Mouse (Mus musculus) testis, postnatal 14 days (tissue): Measurements from ENCODE around the gene Slc25a36.

ENCODE experiments used
- DNase-seq: peaks from one replicate; pipeline ENCODE4 v3.0.0; 2021; ENCODE audit warnings: low spot score

Gene Slc25a36

GRCm38 (mm10) chr9:97111506-97111905, 549 bp upstream of the Slc25a36 start:
- no peak for DNase-seq

- no peak for DNase-seq
These were observed 4.3 kb downstream of the Slc25a36 start for GRCm38 (mm10) chr9:97106481-97107160.

- no peak for DNase-seq
These were observed 5.5 kb downstream of the Slc25a36 start for GRCm38 (mm10) chr9:97105400-97105985.

GRCm38 (mm10) chr9:97103376-97104061, 7.4 kb downstream of the Slc25a36 start:
- no peak for DNase-seq

DNA sequence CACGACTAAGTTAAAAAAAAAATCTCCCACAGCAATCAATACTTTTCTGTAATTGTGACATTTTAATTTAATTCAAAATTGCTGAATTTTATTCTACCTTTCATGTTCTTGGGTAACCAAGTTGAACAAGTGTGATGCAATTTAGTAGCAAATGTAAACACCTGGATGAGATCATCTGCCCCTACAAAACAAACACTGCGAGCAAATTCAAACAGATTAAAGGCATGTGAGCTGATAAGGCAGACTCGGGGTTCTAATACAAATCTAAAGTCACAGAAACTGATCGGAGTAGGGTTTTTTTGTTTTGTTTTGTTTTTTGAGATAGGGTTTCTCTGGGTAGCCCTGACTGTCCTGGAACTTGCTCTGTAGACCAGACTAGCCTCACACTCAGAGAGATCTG, 12.0 kb downstream of the Slc25a36 start:
- DNase-seq: no peak

DNA sequence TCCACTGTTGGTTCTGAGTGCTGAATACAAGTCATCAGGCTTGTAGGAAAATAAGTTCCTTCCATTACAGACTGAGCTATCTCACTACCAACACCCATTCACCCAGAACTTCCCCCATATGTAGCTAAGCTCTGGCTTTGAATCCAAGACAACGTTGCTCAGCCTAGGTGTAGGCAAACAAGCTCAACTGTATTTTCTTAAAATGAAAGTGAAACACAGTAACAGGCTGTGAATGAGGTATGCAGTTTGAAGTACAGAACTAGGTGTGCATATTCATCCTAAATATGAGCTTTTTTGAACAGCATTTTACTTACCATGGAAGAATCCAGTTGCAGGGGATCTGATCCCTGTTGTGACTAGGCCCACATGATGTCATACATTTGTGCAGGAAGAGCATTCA, 14.8 kb downstream of the Slc25a36 start:
- no peak for DNase-seq

DNA sequence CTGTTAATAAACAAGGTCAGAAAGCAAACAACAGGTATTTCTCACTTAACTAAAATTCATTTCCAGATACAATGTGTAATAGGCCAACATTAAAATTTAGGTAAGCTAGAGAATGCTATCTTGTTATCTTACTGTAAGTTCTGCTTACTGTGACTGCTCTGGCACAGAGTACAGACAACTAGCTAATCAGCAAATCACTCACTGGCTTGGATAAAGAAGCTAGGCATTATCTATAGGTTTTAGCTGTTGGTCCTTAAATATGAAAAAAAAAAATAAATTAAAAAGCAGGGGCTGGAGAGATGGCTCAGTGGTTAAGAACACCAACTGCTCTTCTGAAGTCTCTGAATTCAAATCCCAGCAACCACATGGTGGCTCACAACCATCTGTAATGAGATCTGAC, 23.1 kb downstream of the Slc25a36 start:
- no peak for DNase-seq

DNA sequence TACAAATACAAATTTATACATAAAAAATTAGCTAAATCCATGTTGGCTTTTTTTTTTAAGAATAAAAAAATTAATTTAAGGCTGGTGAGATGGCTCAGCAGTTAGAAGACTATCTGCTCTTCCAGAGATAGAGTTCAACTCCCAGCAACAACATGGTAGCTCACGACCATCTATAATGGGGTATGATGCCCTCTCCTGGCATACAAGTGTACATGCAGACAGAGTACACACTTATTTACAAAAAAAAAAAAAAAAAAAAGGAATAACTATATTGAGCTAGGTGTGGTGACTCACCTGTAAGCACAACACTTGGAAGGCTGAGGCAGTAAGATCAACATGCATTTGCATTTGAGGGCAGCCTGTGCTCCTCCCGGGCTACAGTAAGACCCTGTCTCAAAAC, 26.3 kb downstream of the Slc25a36 start:
- no peak for DNase-seq

GRCm38 (mm10) chr9:97081106-97081862, 29.7 kb downstream of the Slc25a36 start:
- DNase-seq: no peak

DNA sequence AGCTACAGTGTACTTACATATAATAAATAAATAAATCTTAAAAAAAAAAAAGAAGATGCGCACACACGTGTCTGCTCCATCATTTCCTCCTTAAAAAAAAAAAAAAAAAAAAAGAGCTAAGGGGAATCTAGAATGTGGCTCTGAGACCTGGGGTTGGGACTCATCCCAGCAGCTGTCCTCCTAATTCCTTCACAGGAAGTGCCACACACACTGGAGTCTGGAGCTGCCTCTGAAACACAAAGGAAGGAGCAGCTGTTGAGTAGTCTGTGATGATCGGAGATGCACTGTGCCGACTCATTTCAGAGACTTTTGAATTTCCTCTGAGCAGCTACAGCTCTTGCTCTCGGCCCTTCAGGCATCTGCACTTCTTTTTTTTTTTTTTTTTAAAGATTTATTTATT, 41.0 kb downstream of the Slc25a36 start:
- no peak for DNase-seq

- no peak for DNase-seq
These were observed 41.5 kb downstream of the Slc25a36 start for GRCm38 (mm10) chr9:97069466-97069865.

DNA sequence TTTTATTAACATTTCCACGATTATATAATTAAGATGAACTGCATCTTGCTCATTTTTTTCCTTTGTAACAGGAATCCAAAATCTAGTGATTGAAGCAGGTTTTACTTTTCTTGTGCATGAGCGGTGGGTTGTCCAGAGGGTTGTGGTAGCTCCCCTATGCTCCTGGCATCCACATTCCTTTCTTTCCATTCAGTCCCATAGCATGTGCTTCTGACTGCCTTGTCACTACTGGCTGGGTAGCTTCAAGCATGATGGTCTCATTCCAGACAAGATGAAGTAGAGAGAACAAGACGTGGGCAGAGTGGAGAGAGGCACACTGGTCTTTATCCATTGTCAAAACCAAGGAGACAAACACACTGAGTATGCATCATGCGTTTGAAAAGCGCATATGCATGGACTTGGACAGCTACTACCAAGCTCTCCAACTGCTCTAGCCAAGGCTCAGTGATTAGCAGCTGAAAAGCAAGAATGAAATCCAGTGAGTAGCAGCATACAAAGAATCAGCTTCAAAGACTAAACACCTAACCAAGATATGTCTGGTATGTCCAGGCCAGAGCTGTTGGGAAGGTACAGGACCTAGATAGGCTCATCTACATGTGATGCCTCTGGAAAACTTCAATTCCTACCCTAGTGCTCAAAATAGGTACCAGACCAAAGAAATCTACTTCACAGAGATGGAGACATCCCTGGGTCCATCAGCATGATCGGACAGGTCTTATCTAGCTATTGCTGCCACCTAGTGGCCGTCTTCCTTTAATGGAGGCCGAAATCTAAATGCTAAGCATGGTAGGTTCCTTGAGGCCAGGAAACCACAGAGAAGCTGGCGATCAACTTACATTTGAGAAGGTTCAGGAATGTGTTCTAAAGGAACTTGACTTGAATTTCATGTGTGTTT, 42.5 kb downstream of the Slc25a36 start:
- peak; percentile 47 for DNase-seq

GRCm38 (mm10) chr9:97067761-97068160, 43.2 kb downstream of the Slc25a36 start:
- DNase-seq: no peak

DNA sequence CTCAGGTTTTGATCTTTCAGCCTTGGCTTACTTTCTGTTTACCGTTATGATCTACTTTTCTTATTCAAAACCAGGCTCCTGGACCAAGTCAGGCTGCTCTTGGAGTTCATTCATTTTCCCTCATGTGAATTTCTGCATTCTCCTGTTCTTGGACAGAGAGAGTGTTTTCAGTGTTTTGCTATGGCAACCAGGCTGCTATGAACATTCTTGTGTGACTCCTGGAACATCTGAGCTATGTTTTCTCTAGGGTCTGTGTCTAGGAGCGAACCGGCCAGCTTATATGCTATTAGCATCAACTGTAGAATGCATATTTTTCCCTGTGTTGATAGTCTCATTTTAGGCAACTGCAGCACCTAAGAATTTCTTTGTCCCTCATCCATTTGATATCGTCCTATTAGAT, 45.1 kb downstream of the Slc25a36 start:
- no peak for DNase-seq

DNA sequence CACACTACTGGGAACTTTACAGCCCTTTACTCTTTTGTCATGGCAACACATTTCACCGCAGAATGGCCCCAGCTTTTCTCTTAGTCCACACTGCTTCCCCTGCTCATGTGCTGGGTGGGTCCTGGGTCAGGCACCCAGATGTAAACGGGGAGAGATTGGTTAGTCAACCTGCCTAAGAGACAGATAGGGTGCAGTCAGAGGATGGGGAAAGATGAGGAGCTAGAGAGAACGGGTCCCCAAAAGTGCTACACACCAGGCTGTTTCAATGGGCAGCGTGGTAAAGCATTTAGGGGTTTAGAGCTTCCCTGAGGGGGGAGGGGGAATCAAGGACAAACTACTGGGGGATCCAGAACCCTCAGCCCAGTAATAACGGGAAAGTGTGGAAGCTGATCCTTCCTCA, 45.7 kb downstream of the Slc25a36 start:
- DNase-seq: no peak

DNA sequence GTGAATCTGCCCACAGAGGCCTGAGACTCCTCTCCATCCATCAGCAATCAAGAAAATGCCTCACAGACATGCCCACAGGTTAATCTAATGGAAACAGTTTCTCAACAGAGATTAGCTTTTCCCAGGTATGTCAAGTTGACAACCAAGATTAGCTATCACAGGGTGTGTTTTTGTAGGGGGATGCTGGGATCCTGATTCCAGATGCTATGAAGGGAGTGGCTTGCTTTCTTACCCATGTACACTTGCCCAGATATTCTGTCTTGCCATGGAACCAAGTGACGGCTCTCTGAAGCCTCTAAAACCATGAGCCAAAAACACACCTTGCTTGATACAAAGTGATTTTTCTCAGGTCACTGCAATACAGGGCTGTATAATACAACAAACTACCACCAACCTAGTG, 46.8 kb downstream of the Slc25a36 start:
- DNase-seq: no peak

GRCm38 (mm10) chr9:97061696-97062095, 49.3 kb downstream of the Slc25a36 start:
- DNase-seq: no peak

DNA sequence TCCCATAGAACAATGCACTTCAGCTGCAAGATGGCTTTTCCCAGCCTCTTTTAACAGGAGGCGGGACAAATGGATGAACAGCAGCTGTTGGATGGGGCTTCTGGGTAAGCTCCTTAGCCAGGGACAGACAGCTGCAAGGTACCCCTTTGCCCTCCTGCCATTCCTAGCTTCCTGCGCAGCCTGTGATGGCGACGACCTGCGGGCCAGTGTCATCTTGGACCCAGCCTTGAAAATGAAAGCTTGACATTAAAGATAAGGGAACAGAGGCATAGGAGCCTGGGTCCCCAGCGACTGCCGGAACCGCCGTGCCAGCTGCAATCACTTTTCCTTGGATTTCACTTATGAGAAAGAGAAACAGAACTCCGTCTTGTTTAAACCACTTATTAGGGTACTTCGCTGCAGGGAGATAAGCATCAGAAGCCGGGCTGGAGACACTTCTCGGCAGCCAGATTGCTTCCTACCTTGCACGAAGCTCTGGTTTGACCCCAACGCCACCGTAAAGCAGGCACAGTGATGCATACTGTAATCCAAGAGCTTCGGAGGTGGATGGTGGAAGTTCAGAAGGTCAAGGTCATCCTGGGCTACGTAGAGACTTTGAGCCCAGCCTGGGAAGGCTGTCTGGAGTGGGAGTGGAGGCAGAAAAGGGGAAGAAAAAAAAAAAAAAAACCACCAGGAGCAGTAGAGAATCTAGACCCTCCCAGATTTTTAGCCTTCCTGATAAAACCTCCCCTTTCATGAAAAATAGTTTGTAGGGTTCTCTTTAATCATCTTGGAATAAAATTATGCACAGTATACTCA, 54.2 kb downstream of the Slc25a36 start:
- no peak for DNase-seq

DNA sequence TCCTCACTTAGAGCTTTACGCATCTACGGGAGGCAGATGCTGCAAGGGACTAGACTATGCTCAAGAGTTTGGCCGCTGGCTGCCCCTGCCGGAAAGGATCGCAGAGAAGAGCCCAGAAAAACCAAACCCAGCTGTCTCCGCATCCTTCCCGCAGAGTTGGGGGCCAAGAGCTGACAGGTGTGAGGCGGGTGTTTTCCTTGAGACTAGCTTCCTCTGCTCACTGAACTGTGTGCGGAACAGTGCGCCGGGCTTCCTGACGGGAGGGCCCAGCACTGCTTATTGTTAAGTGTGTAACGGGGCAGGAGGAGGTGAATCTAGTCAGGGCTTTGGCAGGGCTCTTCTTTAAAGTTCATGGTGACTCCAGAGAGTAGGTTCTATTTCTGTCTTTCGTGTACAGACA, 55.1 kb downstream of the Slc25a36 start:
- no peak for DNase-seq

GRCm38 (mm10) chr9:97051176-97051575, 59.8 kb downstream of the Slc25a36 start:
- DNase-seq: no peak

GRCm38 (mm10) chr9:97046240-97046639, 64.7 kb downstream of the Slc25a36 start:
- DNase-seq: no peak
